9 mouse cellular contexts compared by ENCODE assay signal in the genomic region with DNA sequence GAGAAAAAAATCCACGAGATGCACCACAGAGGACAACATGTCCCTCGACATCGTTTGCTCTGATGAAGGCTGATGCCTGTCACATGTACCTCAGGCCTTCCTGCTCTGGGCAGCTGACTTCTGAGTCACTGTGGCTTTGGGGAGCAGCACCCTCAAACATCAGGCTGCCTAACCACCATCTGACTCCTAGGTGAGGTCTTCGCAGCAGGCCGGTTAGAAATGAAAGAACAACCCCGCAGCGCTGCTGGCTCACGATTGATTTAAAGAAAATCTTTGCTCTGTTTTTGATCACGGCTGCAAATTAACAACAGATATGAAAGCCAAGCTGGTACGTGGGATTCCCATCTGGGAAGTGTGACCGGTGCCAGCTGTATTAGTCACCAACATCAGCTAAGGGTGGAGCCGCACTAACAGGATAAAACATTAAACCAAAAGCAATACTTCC. TPM values are rescaled to one million over a fixed set of nuclear protein-coding genes. Genes with fewer than 3 reads are reported as not detected.
A peak's percentile ranks its signal among the peaks of the same experiment; 100 is the strongest.
DNase-seq lines count a peak whose midpoint lies in the region; ATAC-seq and TF ChIP-seq lines count a peak whose summit lies in the region.
"Had no signal": no experiment of that assay in that cellular context is flagged by ENCODE, and none has a peak within 500 bp of the region (broad histone marks: within the 10 kb centered on the region; RNA-seq: fewer than 3 reads in every experiment).

No protein-coding gene starts in this region.

- no peaks in the 10 kb centered on the region for H3K36me3 ChIP-seq in testis, adult 2 months (ENCODE audit: control insufficient read depth, insufficient read depth, low read length)
- no peaks in the 10 kb centered on the region for H3K36me3 ChIP-seq in embryonic facial prominence, embryonic 15.5 days
- no peaks in the 10 kb centered on the region for H3K36me3 ChIP-seq in midbrain, embryonic 16.5 days (ENCODE audit: control insufficient read depth, insufficient read depth, low read length)

- 0 out of 2 replicates have a peak overlapping the region, but pooled peaks have one; percentile 14 for H3K27ac ChIP-seq in testis, adult 2 months (ENCODE audit: control insufficient read depth, insufficient read depth, low read depth, low read length)
- H3K27ac ChIP-seq in embryonic facial prominence, embryonic 15.5 days (replicated peaks) = peak overlapping the region; percentile 63
- no peak overlapping the region for H3K27ac ChIP-seq in midbrain, embryonic 16.5 days (ENCODE audit: low read length)

- H3K27me3 ChIP-seq in testis, adult 2 months (ENCODE audit: control insufficient read depth, insufficient read depth, low read length) = no peaks in the 10 kb centered on the region
- no peaks in the 10 kb centered on the region for H3K27me3 ChIP-seq in embryonic facial prominence, embryonic 15.5 days
- no peaks in the 10 kb centered on the region for H3K27me3 ChIP-seq in midbrain, embryonic 16.5 days (ENCODE audit: control insufficient read depth, insufficient read depth, low read depth, low read length)

- no peak for TF ChIP-seq POLR2A in testis, adult 2 months (IDR thresholded peaks at IDR 0.05; ENCODE audit: control insufficient read depth, low read depth, low read length)

- no peak for DNase-seq in testis, postnatal 10 days (ENCODE audit: low spot score)
- DNase-seq in urinary bladder, postnatal 36 days (ENCODE audit: low spot score in 2 of 2) = peak; percentile 51 to 66
- no peak for DNase-seq in spleen, postnatal 14 days (ENCODE audit: low spot score in 2 of 2)
- DNase-seq: lung, embryonic 14.5 days had no signal

- no peaks in the 10 kb centered on the region for H3K9me3 ChIP-seq in embryonic facial prominence, embryonic 15.5 days (replicated peaks)
- no peaks in the 10 kb centered on the region for H3K9me3 ChIP-seq in midbrain, embryonic 16.5 days (replicated peaks; ENCODE audit: control insufficient read depth, low read length, poor library complexity, severe bottlenecking)

- no peak; the same call in 1 of the 2 replicates for ATAC-seq in embryonic facial prominence, embryonic 15.5 days (ENCODE audit: insufficient number of reproducible peaks, low FRiP score, low TSS enrichment, low read depth)
- peak; percentile 77 for ATAC-seq in inflammation-experienced regulatory T-cells, adult 6 months
- peak; percentile 89 for ATAC-seq in megakaryocyte, adult 5-6 weeks (ENCODE audit: poor library complexity, severe bottlenecking)
- no peak for ATAC-seq in midbrain, embryonic 16.5 days

- no peak for TF ChIP-seq CTCF in testis, adult 2 months (IDR thresholded peaks at IDR 0.05; ENCODE audit: control insufficient read depth, insufficient read depth, insufficient replicate concordance, low read depth, low read length)

- no peak overlapping the region for H3K9ac ChIP-seq in embryonic facial prominence, embryonic 15.5 days
- H3K9ac ChIP-seq in midbrain, embryonic 16.5 days (ENCODE audit: low read depth, low read length) = no peak overlapping the region
- H3K9ac ChIP-seq: lung, embryonic 14.5 days had no signal

- H3K4me1 ChIP-seq in testis, adult 2 months (ENCODE audit: control insufficient read depth, insufficient read depth, low read length) = no peaks in the 10 kb centered on the region
- H3K4me1 ChIP-seq in embryonic facial prominence, embryonic 15.5 days = peaks cover 14% of the 10 kb centered on the region; the same call in 1 of the 2 replicates
- H3K4me1 ChIP-seq in midbrain, embryonic 16.5 days (ENCODE audit: control insufficient read depth, insufficient read depth, low read length) = no peaks in the 10 kb centered on the region

- H3K4me3 ChIP-seq in testis, adult 2 months (ENCODE audit: control insufficient read depth, low read depth, low read length) = no peak overlapping the region
- H3K4me3 ChIP-seq in embryonic facial prominence, embryonic 15.5 days (replicated peaks) = peak overlapping the region; percentile 21
- no peak overlapping the region for H3K4me3 ChIP-seq in midbrain, embryonic 16.5 days (ENCODE audit: low read depth, low read length)

- WGBS in embryonic facial prominence, embryonic 15.5 days = 28% methylated on average over 12 of the region's 12 CpGs
- WGBS in midbrain, embryonic 16.5 days = 90% methylated on average over 12 of the region's 12 CpGs

- peak overlapping the region; percentile 41 for H3K4me2 ChIP-seq in embryonic facial prominence, embryonic 15.5 days (replicated peaks)
- no peak overlapping the region for H3K4me2 ChIP-seq in midbrain, embryonic 16.5 days (ENCODE audit: low read length)
- H3K4me2 ChIP-seq: lung, embryonic 14.5 days had no signal

RNA-seq across cellular contexts. Expression of a gene that starts 35.6 kb away (rescaled TPM):
- polyA plus RNA-seq in testis, adult 2 months (2012; rRNA removed) = 5.0 and 7.0 TPM in 2 replicates
- 7.2 and 7.6 TPM in 2 replicates for polyA plus RNA-seq in embryonic facial prominence, embryonic 15.5 days (2015; fragmentation: Nextera tagmentation; extraction: Ambion mirVana)
- 1 to 10 TPM; 6.6 to 9.9 (median 8.8) TPM for polyA plus RNA-seq in inflammation-experienced regulatory T-cells, adult 6 months (2017; shearing (Covaris generic))
- 23.1 and 24.1 TPM in 2 replicates for total RNA-seq in megakaryocyte, adult 5-6 weeks (2015)
- total RNA-seq in megakaryocyte, adult 5-6 weeks (2017) = 27.9 and 30.9 TPM in 2 replicates
- polyA plus RNA-seq in midbrain, embryonic 16.5 days (2015; fragmentation: Nextera tagmentation; extraction: Ambion mirVana) = 2.1 and 3.9 TPM in 2 replicates

RNA-seq across cellular contexts. Expression of a gene that starts 42.9 kb away (rescaled TPM):
- 68.7 and 69.0 TPM in 2 replicates for polyA plus RNA-seq in testis, adult 2 months (2012; rRNA removed)
- polyA plus RNA-seq in embryonic facial prominence, embryonic 15.5 days (2015; fragmentation: Nextera tagmentation; extraction: Ambion mirVana) = 69.8 and 71.8 TPM in 2 replicates
- polyA plus RNA-seq in inflammation-experienced regulatory T-cells, adult 6 months (2017; shearing (Covaris generic)) = 10 to 100 TPM; 21.1 to 33.4 (median 21.3) TPM
- total RNA-seq in megakaryocyte, adult 5-6 weeks (2015) = 124 and 127 TPM in 2 replicates
- 187 and 216 TPM in 2 replicates for total RNA-seq in megakaryocyte, adult 5-6 weeks (2017)
- polyA plus RNA-seq in midbrain, embryonic 16.5 days (2015; fragmentation: Nextera tagmentation; extraction: Ambion mirVana) = 38.2 and 40.2 TPM in 2 replicates

Comparison
In these comparisons a context has a peak if more than half of its experiments do, and no peak if none do; other contexts are left out.
1. DNase-seq: peak in urinary bladder, postnatal 36 days (2 of 2); none in testis, postnatal 10 days (single experiment) and spleen, postnatal 14 days (0 of 2).
2. ATAC-seq: peak in inflammation-experienced regulatory T-cells, adult 6 months (single experiment) and megakaryocyte, adult 5-6 weeks (single experiment); none in embryonic facial prominence, embryonic 15.5 days (single experiment) and midbrain, embryonic 16.5 days (single experiment).